In the genomic region with DNA sequence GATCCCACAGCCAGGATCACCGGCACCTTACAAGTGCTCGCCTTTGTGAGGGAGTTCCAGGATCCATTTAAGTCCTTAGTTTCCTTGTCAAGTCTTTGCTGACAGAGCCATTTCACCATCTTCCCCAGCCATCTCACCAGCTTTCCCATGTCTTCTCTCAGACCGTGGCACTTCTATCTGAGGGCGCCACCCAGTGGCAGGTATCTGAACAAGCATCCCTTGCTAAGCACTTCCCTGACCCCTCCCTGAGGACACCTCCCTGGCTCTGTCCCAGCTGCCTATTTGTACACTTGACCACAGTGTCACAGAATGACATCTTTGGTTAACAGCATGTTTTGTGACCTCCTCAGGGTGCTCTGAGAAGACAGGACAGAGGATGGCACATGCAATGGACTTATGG, we compare ENCODE assay signal across 8 mouse cellular contexts. TPM values are rescaled to one million over a fixed set of nuclear protein-coding genes. Genes with fewer than 3 reads are reported as not detected.
A peak's percentile ranks its signal among the peaks of the same experiment; 100 is the strongest.
DNase-seq lines count a peak whose midpoint lies in the region; ATAC-seq and TF ChIP-seq lines count a peak whose summit lies in the region.

No protein-coding gene starts in this region.

- H3K4me3 ChIP-seq in embryonic facial prominence, embryonic 10.5 days: no peak overlapping the region
- no peak overlapping the region for H3K4me3 ChIP-seq in lung, postnatal 0 days (ENCODE audit: low read depth, low read length)

- peaks cover 20% of the 10 kb centered on the region for H3K4me1 ChIP-seq in embryonic facial prominence, embryonic 10.5 days
- no peaks in the 10 kb centered on the region for H3K4me1 ChIP-seq in lung, postnatal 0 days (ENCODE audit: insufficient read depth, low read depth, low read length)

- WGBS in embryonic facial prominence, embryonic 10.5 days: 26% methylated on average over 4 of the region's 4 CpGs
- WGBS in lung, postnatal 0 days: 30% methylated on average over 4 of the region's 4 CpGs

- H3K9me3 ChIP-seq in embryonic facial prominence, embryonic 10.5 days: no peaks in the 10 kb centered on the region
- no peaks in the 10 kb centered on the region for H3K9me3 ChIP-seq in lung, postnatal 0 days (ENCODE audit: low read length)

- H3K27ac ChIP-seq in embryonic facial prominence, embryonic 10.5 days (replicated peaks): no peak overlapping the region
- H3K27ac ChIP-seq in lung, postnatal 0 days (ENCODE audit: low read length): no peak overlapping the region

- H3K4me2 ChIP-seq in lung, postnatal 0 days (replicated peaks; ENCODE audit: low read depth, low read length): no peak overlapping the region

- H3K27me3 ChIP-seq in embryonic facial prominence, embryonic 10.5 days (replicated peaks; ENCODE audit: low read depth, poor library complexity, severe bottlenecking): peaks cover 21% of the 10 kb centered on the region
- H3K27me3 ChIP-seq in lung, postnatal 0 days (replicated peaks; ENCODE audit: insufficient read depth, low read length): no peaks in the 10 kb centered on the region

- no peak for DNase-seq in frontal cortex, postnatal 14 days (ENCODE audit: low spot score in 2 of 2)
- DNase-seq in A20 (ENCODE audit: low read depth, low spot score): peak; percentile 65
- DNase-seq in adrenal gland, postnatal 25 days: peak; percentile 84
- DNase-seq in embryonic facial prominence, embryonic 10.5 days (ENCODE audit: low spot score): peak; percentile 56
- DNase-seq in kidney, adult 9 months: peak; percentile 77
- DNase-seq in lung, postnatal 0 days (ENCODE audit: low spot score): peak; percentile 72
- DNase-seq in spleen, postnatal 4 days (ENCODE audit: low spot score in 2 of 2): peak; percentile 39 to 74

- no peaks in the 10 kb centered on the region for H3K36me3 ChIP-seq in embryonic facial prominence, embryonic 10.5 days (replicated peaks)
- H3K36me3 ChIP-seq in lung, postnatal 0 days (ENCODE audit: insufficient read depth, low read length): no peaks in the 10 kb centered on the region

- TF ChIP-seq CTCF in lung, postnatal 0 days (IDR thresholded peaks at IDR 0.05): peak; percentile 83

- ATAC-seq in frontal cortex, adult (ENCODE audit: low TSS enrichment): peak; percentile 48; the same call in 1 of the 2 replicates
- ATAC-seq in lung, postnatal 0 days: peak; percentile 43

- no peak for TF ChIP-seq EP300 in lung, postnatal 0 days (IDR thresholded peaks at IDR 0.05)

- H3K9ac ChIP-seq in lung, postnatal 0 days (replicated peaks; ENCODE audit: low read depth): no peak overlapping the region

RNA-seq across cellular contexts. Expression of gene Ntng2, which starts 15.2 kb away (rescaled TPM):
- 43.0 and 54.3 TPM in 2 replicates for total RNA-seq in adrenal gland, postnatal 25 days (2021)
- 0.69 and 1.4 TPM in 2 replicates for polyA plus RNA-seq in embryonic facial prominence, embryonic 10.5 days (2016; fragmentation: Nextera tagmentation; extraction: Ambion mirVana)
- polyA plus RNA-seq in lung, postnatal 0 days (2015; fragmentation: Nextera tagmentation; extraction: Ambion mirVana): 1.2 and 1.4 TPM in 2 replicates

Comparison
In these comparisons a context has a peak if more than half of its experiments do, and no peak if none do; other contexts are left out.
1. DNase-seq: peak in A20 (single experiment), adrenal gland, postnatal 25 days (single experiment), embryonic facial prominence, embryonic 10.5 days (single experiment), kidney, adult 9 months (single experiment), lung, postnatal 0 days (single experiment) and spleen, postnatal 4 days (2 of 2); none in frontal cortex, postnatal 14 days (0 of 2).